Mouse (Mus musculus) MEL (cell line): Measurements from ENCODE around the gene Slc16a11. TPM values are rescaled to one million over a fixed set of nuclear protein-coding genes. Genes with fewer than 3 reads are reported as not detected.

Experiments used
- DNase-seq: peaks from one replicate; pipeline ENCODE4 v3.0.0; 2011; ENCODE audit warnings: low read depth, low spot score
- H3K27ac ChIP-seq: 2 replicates; pipeline ENCODE4 v1.5.1; 2012; ENCODE audit warnings: low read depth, mild to moderate bottlenecking, control low read depth, low read length, moderate library complexity; ENCODE audit not compliant: control insufficient read depth
- H3K27me3 ChIP-seq, 2 experiments: fragments of 150-350 bp in 1 of 2; sonication (generic) in 1 of 2; 2 replicates each; pipeline ENCODE4 v1.6.1; 2012; ENCODE audit warnings: low read length in 2 of 2, mild to moderate bottlenecking in 2 of 2, improper control_type of control experiment in 1 of 2, moderate library complexity in 1 of 2; ENCODE audit not compliant: insufficient read depth in 2 of 2, control insufficient read depth in 1 of 2
- H3K36me3 ChIP-seq, 2 experiments: 2 replicates each; pipeline ENCODE4 v1.6.1; 2012 to 2014; ENCODE audit warnings: low read length in 2 of 2, improper control_type of control experiment in 1 of 2, inconsistent platforms in 1 of 2, mild to moderate bottlenecking in 1 of 2; ENCODE audit not compliant: insufficient read depth in 2 of 2, control insufficient read depth in 1 of 2
- H3K4me1 ChIP-seq, 2 experiments: fragments of 150-350 bp in 1 of 2; sonication (generic) in 1 of 2; 2 replicates each; pipeline ENCODE4 v1.6.1; 2012; ENCODE audit warnings: low read length in 2 of 2, improper control_type of control experiment in 1 of 2, mild to moderate bottlenecking in 1 of 2; ENCODE audit not compliant: insufficient read depth in 2 of 2, control insufficient read depth in 1 of 2
- H3K4me3 ChIP-seq, 2 experiments: fragments of 150-350 bp in 1 of 2; sonication (generic) in 1 of 2; 2 replicates each; pipeline ENCODE4 v1.5.1; 2012; ENCODE audit warnings: low read depth in 2 of 2, low read length in 2 of 2, mild to moderate bottlenecking in 2 of 2, moderate library complexity in 2 of 2, control low read depth in 1 of 2, improper control_type of control experiment in 1 of 2; ENCODE audit not compliant: control insufficient read depth in 1 of 2, insufficient read depth in 1 of 2
- H3K79me2 ChIP-seq: 2 replicates; pipeline ENCODE4 v1.6.1; 2012; ENCODE audit warnings: mild to moderate bottlenecking, low read length, moderate library complexity; ENCODE audit not compliant: control insufficient read depth, poor library complexity, insufficient read depth
- H3K9ac ChIP-seq: 2 replicates; pipeline ENCODE4 v1.6.1; 2012; ENCODE audit warnings: low read depth, mild to moderate bottlenecking, control low read depth, low read length, moderate library complexity; ENCODE audit not compliant: control insufficient read depth, poor library complexity, severe bottlenecking
- H3K9me3 ChIP-seq: fragments of 150-350 bp; sonication (generic); replicated peaks from 2 replicates; pipeline ENCODE4 v1.6.1; 2012; ENCODE audit warnings: mild to moderate bottlenecking, low read length, improper control_type of control experiment, moderate library complexity; ENCODE audit not compliant: insufficient read depth
- BHLHE40 ChIP-seq: IDR thresholded peaks from 2 replicates; pipeline ENCODE4 v1.6.1; 2012; ENCODE audit warnings: low read depth, mild to moderate bottlenecking, inconsistent platforms, low read length, improper control_type of control experiment, borderline replicate concordance
- ELF1 ChIP-seq: IDR thresholded peaks from 2 replicates; pipeline ENCODE4 v1.6.1; 2014; ENCODE audit warnings: low read depth, mild to moderate bottlenecking, inconsistent platforms, low read length, improper control_type of control experiment, moderate library complexity
- ETS1 ChIP-seq: IDR thresholded peaks from 2 replicates; pipeline ENCODE4 v1.6.1; 2012; ENCODE audit warnings: low read depth, mild to moderate bottlenecking, inconsistent platforms, low read length, improper control_type of control experiment, moderate library complexity
- GATA1 ChIP-seq: IDR thresholded peaks from 2 replicates; pipeline ENCODE4 v1.6.1; 2011; ENCODE audit warnings: low read depth, low read length, improper control_type of control experiment
- HCFC1 ChIP-seq: IDR thresholded peaks from 2 replicates; pipeline ENCODE4 v1.6.1; 2012; ENCODE audit warnings: low read depth, mild to moderate bottlenecking, inconsistent platforms, low read length, improper control_type of control experiment, moderate library complexity
- JUND ChIP-seq: IDR thresholded peaks from 2 replicates; pipeline ENCODE4 v1.6.1; 2011; ENCODE audit warnings: low read depth, mild to moderate bottlenecking, improper control_type of control experiment, low read length
- KAT2A ChIP-seq: conservative IDR thresholded peaks from 2 replicates; pipeline ENCODE4 v1.6.1; 2012; ENCODE audit warnings: low read depth, low read length, improper control_type of control experiment, inconsistent platforms
- MAX ChIP-seq: IDR thresholded peaks from 2 replicates; pipeline ENCODE4 v1.6.1; 2011; ENCODE audit warnings: low read length, improper control_type of control experiment
- MAZ ChIP-seq: IDR thresholded peaks from 2 replicates; pipeline ENCODE4 v1.6.1; 2012; ENCODE audit warnings: low read depth, mild to moderate bottlenecking, inconsistent platforms, low read length, improper control_type of control experiment
- MXI1 ChIP-seq: IDR thresholded peaks from 2 replicates; pipeline ENCODE4 v1.6.1; 2011; ENCODE audit warnings: mild to moderate bottlenecking, low read depth, low read length, improper control_type of control experiment
- MYC ChIP-seq: IDR thresholded peaks from 2 replicates; pipeline ENCODE4 v1.6.1; 2011; ENCODE audit warnings: low read depth, mild to moderate bottlenecking, low read length, improper control_type of control experiment, moderate library complexity
- NELFE ChIP-seq: IDR thresholded peaks from 2 replicates; pipeline ENCODE4 v1.6.1; 2011; ENCODE audit warnings: low read depth, low read length, improper control_type of control experiment
- POLR2A ChIP-seq, 2 experiments: IDR thresholded peaks; 2 replicates each; pipeline ENCODE4 v1.6.1; 2011 to 2012; ENCODE audit warnings: low read length in 2 of 2, mild to moderate bottlenecking in 2 of 2, control low read depth in 1 of 2, improper control_type of control experiment in 1 of 2, low read depth in 1 of 2, moderate library complexity in 1 of 2; ENCODE audit not compliant: control insufficient read depth in 1 of 2, insufficient read depth in 1 of 2, poor library complexity in 1 of 2
- POLR2AphosphoS2 ChIP-seq: IDR thresholded peaks from 2 replicates; pipeline ENCODE4 v1.6.1; 2011; ENCODE audit warnings: low read length, improper control_type of control experiment
- RAD21 ChIP-seq: IDR thresholded peaks from 2 replicates; pipeline ENCODE4 v1.6.1; 2011; ENCODE audit warnings: mild to moderate bottlenecking, low read depth, low read length, improper control_type of control experiment
- RCOR1 ChIP-seq: IDR thresholded peaks from 2 replicates; pipeline ENCODE4 v1.6.1; 2012; ENCODE audit warnings: low read depth, mild to moderate bottlenecking, inconsistent platforms, low read length, improper control_type of control experiment
- SIN3A ChIP-seq: IDR thresholded peaks from 2 replicates; pipeline ENCODE4 v1.6.1; 2012; ENCODE audit warnings: low read length, improper control_type of control experiment, inconsistent platforms
- SMC3 ChIP-seq: IDR thresholded peaks from 2 replicates; pipeline ENCODE4 v1.6.1; 2011; ENCODE audit warnings: low read depth, low read length, improper control_type of control experiment
- TBP ChIP-seq: IDR thresholded peaks from 2 replicates; pipeline ENCODE4 v1.8.0; 2011; ENCODE audit warnings: low read depth, low read length, improper control_type of control experiment
- TCF12 ChIP-seq: IDR thresholded peaks from 2 replicates; pipeline ENCODE4 v1.6.1; 2014; ENCODE audit warnings: low read depth, mild to moderate bottlenecking, inconsistent platforms, low read length, improper control_type of control experiment, moderate library complexity
- USF1 ChIP-seq: IDR thresholded peaks from 2 replicates; pipeline ENCODE4 v1.6.1; 2014; ENCODE audit warnings: low read depth, mild to moderate bottlenecking, inconsistent platforms, low read length, improper control_type of control experiment, moderate library complexity
- USF2 ChIP-seq, 2 experiments: IDR thresholded peaks; 2 replicates each; pipeline ENCODE4 v1.6.1; 2011 to 2012; ENCODE audit warnings: improper control_type of control experiment in 2 of 2, low read length in 2 of 2, borderline replicate concordance in 1 of 2, inconsistent platforms in 1 of 2, low read depth in 1 of 2, mild to moderate bottlenecking in 1 of 2; ENCODE audit not compliant: insufficient read depth in 1 of 2
- ZC3H11A ChIP-seq: IDR thresholded peaks from 2 replicates; pipeline ENCODE4 v1.6.1; 2012; ENCODE audit warnings: low read depth, mild to moderate bottlenecking, inconsistent platforms, low read length, improper control_type of control experiment
- ZKSCAN1 ChIP-seq: IDR thresholded peaks from 2 replicates; pipeline ENCODE4 v1.6.1; 2012; ENCODE audit warnings: low read depth, mild to moderate bottlenecking, inconsistent platforms, low read length, improper control_type of control experiment, moderate library complexity
- ZMIZ1 ChIP-seq: IDR thresholded peaks from 2 replicates; pipeline ENCODE4 v1.6.1; 2012; ENCODE audit warnings: low read depth, mild to moderate bottlenecking, inconsistent platforms, low read length, improper control_type of control experiment, moderate library complexity
- polyA plus RNA-seq, 2 experiments: library from polyadenylated mRNA; stranded (reverse) in 1 of 2; unstranded in 1 of 2; fragments of >175 nt in 1 of 2; fragments of >200 nt in 1 of 2; gene quantifications; 2 replicates each; pipeline versions ENCODE4 v1.2.1 to v1.2.4; 2012; ENCODE audit warnings: low replicate concordance in 2 of 2, low read depth in 1 of 2; ENCODE audit not compliant: insufficient read length in 2 of 2, insufficient read depth in 1 of 2, missing spikeins in 1 of 2
- total RNA-seq: library from RNA; depleted of rRNA; stranded (reverse); fragments of 300-350 nt; gene quantifications from 2 replicates; pipeline ENCODE4 v1.2.3, GENCODE M21; 2012

The Slc16a11 gene
- total and polyA plus RNA-seq, 3 experiments, result 0.31 to 1.2 TPM; not detected in 1

- no peaks in the 10 kb centered on the region for H3K9me3 ChIP-seq
- H3K4me3 ChIP-seq, result peak overlapping the region; percentile 87 to 92
- H3K9ac ChIP-seq, result peak overlapping the region; percentile 82
- TF ChIP-seq MAX (peak; percentile 49), ELF1 (0 out of 2 replicates have a peak, but pooled peaks have one; percentile 16), MXI1 (peak; percentile 16), MYC (peak; percentile 37; the same call in 1 of the 2 replicates), TCF12 (0 out of 2 replicates have a peak, but pooled peaks have one; percentile 19), BHLHE40 (0 out of 2 replicates have a peak, but pooled peaks have one; percentile 24), POLR2A (IDR thresholded peaks at IDR 0.05; ENCODE audit: control insufficient read depth in 1 of 2, insufficient read depth in 1 of 2, low read depth in 1 of 2, low read length in 2 of 2, poor library complexity in 1 of 2) (no peak), HCFC1 (0 out of 2 replicates have a peak, but pooled peaks have one; percentile 31), USF2 (IDR thresholded peaks at IDR 0.05; ENCODE audit: borderline replicate concordance in 1 of 2, insufficient read depth in 1 of 2, low read depth in 1 of 2, low read length in 2 of 2) (no peak)
- peaks cover 0 to 2% of the 10 kb centered on the region in 2 experiments; a peak in 1 of 4 replicates for H3K27me3 ChIP-seq
- H3K4me1 ChIP-seq, result peaks cover 0 to 7% of the 10 kb centered on the region in 2 experiments; a peak in 3 of 4 replicates
- H3K27ac ChIP-seq, result peak overlapping the region; percentile 93
- H3K79me2 ChIP-seq, result peaks cover 17% of the 10 kb centered on the region
- H3K36me3 ChIP-seq, result peaks cover 0 to 6% of the 10 kb centered on the region in 2 experiments; a peak in 1 of 4 replicates
- DNase-seq, result peak; percentile 73
Observed at GRCm38 (mm10) chr11:70238591-70239440, 26.3 kb downstream of the Slc16a11 start.

- Histone ChIP-seq H3K79me2 (peaks cover 17% of the 10 kb centered on the region), H3K9me3 (no peaks in the 10 kb centered on the region), H3K27ac (peak within 1 kb of the TSS; percentile 93), H3K4me1 (peaks cover 0 to 7% of the 10 kb centered on the region in 2 experiments; a peak in 3 of 4 replicates), H3K27me3 (peaks cover 0 to 2% of the 10 kb centered on the region in 2 experiments; a peak in 1 of 4 replicates), H3K4me3 (peak within 1 kb of the TSS; percentile 87 to 92), H3K36me3 (peaks cover 0 to 6% of the 10 kb centered on the region in 2 experiments; a peak in 1 of 4 replicates), H3K9ac (peak within 1 kb of the TSS; percentile 82)
- DNase-seq, result peak; percentile 94
- TF ChIP-seq KAT2A (peak; percentile 51; the same call in 1 of the 2 replicates), SIN3A (peak; percentile 100), TCF12 (peak; percentile 53), HCFC1 (peak; percentile 85), JUND (no peak), SMC3 (no peak), ETS1 (peak; percentile 71), TBP (peak; percentile 91), RCOR1 (no peak), ZMIZ1 (no peak), ELF1 (peak; percentile 82), ZKSCAN1 (no peak), GATA1 (peak; percentile 66; the same call in 1 of the 2 replicates), ZC3H11A (no peak), MAX (peak; percentile 95), RAD21 (no peak), POLR2A (IDR thresholded peaks at IDR 0.05; ENCODE audit: control insufficient read depth in 1 of 2, insufficient read depth in 1 of 2, low read depth in 1 of 2, low read length in 2 of 2, poor library complexity in 1 of 2) (peak; percentile 69 to 85; a peak in 3 of 4 replicates), POLR2AphosphoS2 (peak; percentile 81), USF1 (peak; percentile 97), MAZ (no peak), MXI1 (peak; percentile 58), MYC (0 out of 2 replicates have a peak, but pooled peaks have one; percentile 28), NELFE (peak; percentile 74)
Observed at GRCm38 (mm10) chr11:70239541-70240279, 27.2 kb downstream of the Slc16a11 start, which contains the start of the genes Gm21988 and Rnasek. TSS of gene Gm21988 (minus strand) at chr11:70239830. TSS of gene Rnasek (minus strand) at chr11:70239842.
